Mouse (Mus musculus): ENCODE data around the gene Sncg. TPM values are rescaled to one million over a fixed set of nuclear protein-coding genes. Genes with fewer than 3 reads are reported as not detected.

Gene Sncg
- polyA plus RNA-seq, 1 experiment, result not detected

DNA sequence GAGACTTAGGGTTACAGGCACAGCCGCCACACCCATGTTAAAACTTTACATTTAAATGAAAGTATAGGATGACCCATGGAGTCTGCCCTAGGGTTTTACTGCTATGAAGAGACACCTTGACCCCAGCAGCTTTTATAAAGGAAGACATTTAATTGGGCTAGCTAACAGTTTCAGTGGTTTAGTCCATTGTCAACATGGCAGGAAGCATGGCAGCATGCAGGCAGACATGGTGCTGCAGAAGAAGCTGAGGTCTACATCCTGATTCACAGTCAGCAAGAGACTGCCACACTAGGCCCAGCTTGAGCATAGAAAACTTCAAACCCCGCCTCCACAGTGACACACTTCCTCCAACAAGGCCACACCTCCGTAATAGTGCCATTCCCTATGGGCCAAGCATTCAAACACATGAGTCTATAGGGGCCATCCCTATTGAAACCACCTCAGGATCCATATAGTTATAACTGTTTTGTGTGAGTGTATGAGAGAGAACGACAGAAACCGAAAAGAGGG, 51.0 kb downstream of the Sncg start:
- H3K4me3 ChIP-seq (replicated peaks; ENCODE audit: control insufficient read depth, low read depth, low read length), result no peak overlapping the region
- TF ChIP-seq POLR2A (IDR thresholded peaks at IDR 0.05; ENCODE audit: borderline replicate concordance, control insufficient read depth, low read depth, low read length), result no peak
- TF ChIP-seq CTCF (IDR thresholded peaks at IDR 0.05; ENCODE audit: control insufficient read depth, insufficient read depth, low read length), result no peak
- H3K27ac ChIP-seq (ENCODE audit: control insufficient read depth, insufficient read depth, low read depth, low read length, poor library complexity), result no peak overlapping the region
- 88% methylated on average over 5 of the region's 5 CpGs for whole genome bisulfite sequencing
- H3K4me1 ChIP-seq (ENCODE audit: control insufficient read depth, insufficient read depth, low read length), result no peaks in the 10 kb centered on the region

Other genes with a start within 250 kb of the Sncg start
- not detected in 2 replicates for gene Npy4r, start 222.3 kb downstream of the Sncg start, polyA plus RNA-seq (2011; ENCODE audit: insufficient read depth, insufficient read length, low replicate concordance, missing spikeins)
- not detected in 2 replicates for gene Gprin2, start 173.1 kb downstream of the Sncg start, polyA plus RNA-seq (2011; ENCODE audit: insufficient read depth, insufficient read length, low replicate concordance, missing spikeins)
- 0.54 and 0.55 TPM in 2 replicates for gene Syt15, start 155.2 kb downstream of the Sncg start, polyA plus RNA-seq (2011; ENCODE audit: insufficient read depth, insufficient read length, low replicate concordance, missing spikeins)
- 0.45 and 1.5 TPM in 2 replicates for gene Shld2, start 64.3 kb downstream of the Sncg start, polyA plus RNA-seq (2011; ENCODE audit: insufficient read depth, insufficient read length, low replicate concordance, missing spikeins)
- 9.9 and 41.8 TPM in 2 replicates for gene Glud1, start 64.1 kb downstream of the Sncg start, polyA plus RNA-seq (2011; ENCODE audit: insufficient read depth, insufficient read length, low replicate concordance, missing spikeins)
- not detected in 2 replicates for gene Fam25c, start 19.4 kb downstream of the Sncg start, polyA plus RNA-seq (2011; ENCODE audit: insufficient read depth, insufficient read length, low replicate concordance, missing spikeins)
- 3.0 TPM in 2 replicates for gene Mmrn2, start 676 bp upstream of the Sncg start, polyA plus RNA-seq (2011; ENCODE audit: insufficient read depth, insufficient read length, low replicate concordance, missing spikeins)
- gene Bmpr1a, start 128.6 kb upstream of the Sncg start, polyA plus RNA-seq (2011; ENCODE audit: insufficient read depth, insufficient read length, low replicate concordance, missing spikeins), result 0.57 and 5.9 TPM in 2 replicates
- gene 9230112D13Rik, start 148.0 kb upstream of the Sncg start, polyA plus RNA-seq (2011; ENCODE audit: insufficient read depth, insufficient read length, low replicate concordance, missing spikeins), result not detected in 2 replicates
- 0.40 and 1.1 TPM in 2 replicates for gene Ldb3, start 213.9 kb upstream of the Sncg start, polyA plus RNA-seq (2011; ENCODE audit: insufficient read depth, insufficient read length, low replicate concordance, missing spikeins)
- gene Opn4, start 225.4 kb upstream of the Sncg start, polyA plus RNA-seq (2011; ENCODE audit: insufficient read depth, insufficient read length, low replicate concordance, missing spikeins), result not detected in 2 replicates